Mouse (Mus musculus): ENCODE results near the gene Zkscan16. TPM values are rescaled to one million over a fixed set of nuclear protein-coding genes. Genes with fewer than 3 reads are reported as not detected.
A peak's percentile ranks its signal among the peaks of the same experiment; 100 is the strongest.

The Zkscan16 gene
- polyA plus RNA-seq, 1 experiment from 2014 or later = 2.3 TPM

DNA sequence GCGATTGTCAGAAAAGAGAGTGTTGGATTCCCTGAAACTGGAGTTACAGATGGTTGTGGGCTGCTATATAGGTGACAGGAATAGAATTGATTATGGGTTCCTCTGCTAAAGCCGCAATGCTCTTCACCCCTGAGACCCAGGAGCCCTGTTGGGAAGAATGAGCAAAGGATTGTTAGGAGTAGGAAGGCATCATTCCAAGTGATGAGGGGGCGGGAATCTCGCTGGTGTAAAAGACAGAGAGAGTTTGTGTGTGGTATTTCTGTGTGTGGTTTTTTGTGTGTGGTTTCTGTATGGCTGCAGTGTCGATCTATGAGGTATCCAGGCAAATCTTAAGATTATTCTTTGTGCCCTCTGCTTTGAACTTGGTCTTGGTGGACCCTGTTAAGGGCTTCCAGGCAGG lies 1.3 kb downstream of the Zkscan16 start:
- no peak for ATAC-seq (ENCODE audit: low FRiP score, low read depth)
- peak overlapping the region; percentile 76 for H3K4me2 ChIP-seq
- no peaks in the 10 kb centered on the region for H3K27me3 ChIP-seq
- 64% methylated on average over 5 of the region's 5 CpGs for WGBS
- no peaks in the 10 kb centered on the region for H3K9me3 ChIP-seq
- 0 out of 2 replicates have a peak overlapping the region, but pooled peaks have one; percentile 87 for H3K27ac ChIP-seq (replicated peaks)
- H3K4me3 ChIP-seq = peak overlapping the region; percentile 87
- H3K4me1 ChIP-seq (replicated peaks) = peaks cover 15% of the 10 kb centered on the region
- no peaks in the 10 kb centered on the region for H3K36me3 ChIP-seq
- H3K9ac ChIP-seq = peak overlapping the region; percentile 83

DNA sequence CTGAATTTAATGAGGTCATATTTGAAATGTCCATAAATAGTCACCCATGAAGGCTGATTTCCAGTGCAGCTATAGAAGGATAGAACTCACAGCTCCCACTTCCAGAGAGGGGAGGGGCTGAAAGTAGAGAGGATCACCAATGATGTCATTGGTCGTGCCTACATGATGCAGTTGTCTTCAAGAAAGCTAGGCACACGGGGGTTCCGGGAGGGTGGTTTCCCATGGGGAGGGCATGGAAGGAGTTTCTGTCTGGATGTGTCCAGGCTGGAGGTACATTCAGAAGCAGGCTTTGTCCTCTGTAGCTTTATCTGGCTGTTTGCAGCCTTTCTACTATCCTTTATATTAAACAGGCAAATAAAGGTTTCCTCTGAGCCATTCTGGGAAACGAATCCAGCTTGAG lies 5.0 kb downstream of the Zkscan16 start:
- ATAC-seq (ENCODE audit: low FRiP score, low read depth) = no peak
- no peaks in the 10 kb centered on the region for H3K27me3 ChIP-seq
- peaks cover 9% of the 10 kb centered on the region for H3K4me1 ChIP-seq (replicated peaks)
- H3K27ac ChIP-seq (replicated peaks) = no peak overlapping the region
- WGBS = 86% methylated on average over 4 of the region's 4 CpGs
- no peak overlapping the region for H3K4me2 ChIP-seq
- H3K36me3 ChIP-seq = 0 out of 2 replicates have a peak, but pooled peaks cover 2% of the 10 kb centered on the region
- H3K9me3 ChIP-seq = no peaks in the 10 kb centered on the region
- H3K9ac ChIP-seq = no peak overlapping the region
- H3K4me3 ChIP-seq = no peak overlapping the region

GRCm38 (mm10) chr4:58952630-58953029 lies 9.2 kb downstream of the Zkscan16 start:
- Histone ChIP-seq H3K4me2 (no peak overlapping the region), H3K4me1 (replicated peaks) (no peaks in the 10 kb centered on the region), H3K27me3 (no peaks in the 10 kb centered on the region), H3K9me3 (no peaks in the 10 kb centered on the region), H3K9ac (no peak overlapping the region), H3K4me3 (no peak overlapping the region), H3K36me3 (peaks cover 21% of the 10 kb centered on the region), H3K27ac (replicated peaks) (no peak overlapping the region)
- ATAC-seq (ENCODE audit: low FRiP score, low read depth) = no peak
- 93% methylated on average over 11 of the region's 11 CpGs for WGBS

DNA sequence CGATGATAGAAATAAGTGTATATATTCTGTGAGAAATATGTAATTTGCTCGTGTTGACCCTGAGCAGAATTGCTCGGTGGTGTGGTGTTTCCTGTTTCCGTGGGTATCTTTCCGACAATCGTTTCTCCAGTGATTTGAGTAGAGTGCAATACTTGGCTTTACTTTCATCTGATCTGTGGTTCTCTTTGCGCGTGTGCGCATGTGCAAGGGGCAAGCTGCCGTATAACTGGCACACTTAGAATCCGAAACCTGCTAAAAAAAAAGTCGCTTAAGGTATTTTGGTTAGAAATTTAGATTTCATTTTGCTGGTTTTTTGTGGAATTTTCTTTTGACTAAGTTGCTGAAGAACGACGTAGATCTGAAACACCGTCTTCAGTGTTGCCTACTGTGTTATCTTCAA lies 18.3 kb downstream of the Zkscan16 start:
- no peaks in the 10 kb centered on the region for H3K9me3 ChIP-seq
- no peak overlapping the region for H3K27ac ChIP-seq (replicated peaks)
- peaks cover 21% of the 10 kb centered on the region for H3K36me3 ChIP-seq
- no peak overlapping the region for H3K9ac ChIP-seq
- no peak overlapping the region for H3K4me3 ChIP-seq
- H3K4me2 ChIP-seq = no peak overlapping the region
- 96% methylated on average over 15 of the region's 15 CpGs for WGBS
- no peak for ATAC-seq (ENCODE audit: low FRiP score, low read depth)
- no peaks in the 10 kb centered on the region for H3K4me1 ChIP-seq (replicated peaks)
- H3K27me3 ChIP-seq = no peaks in the 10 kb centered on the region

DNA sequence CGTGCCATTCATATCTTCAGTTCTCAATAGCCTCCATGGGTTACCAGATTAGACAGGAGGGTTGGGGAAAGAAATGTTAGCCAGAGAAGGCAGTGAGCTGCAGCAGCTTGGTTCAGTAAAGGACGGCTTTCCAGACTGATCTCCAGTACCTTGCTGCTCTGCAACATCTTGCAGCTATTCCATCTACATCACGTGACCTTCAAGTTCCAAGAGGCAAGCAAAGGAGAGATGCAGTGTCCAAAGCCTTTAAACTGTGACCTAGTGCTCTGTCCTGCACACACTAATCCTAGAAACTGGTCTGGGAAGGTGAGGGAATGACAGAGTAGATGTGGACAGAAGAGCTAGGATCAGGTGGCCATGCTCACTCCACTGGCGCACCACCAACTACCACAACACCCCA lies 19.8 kb downstream of the Zkscan16 start:
- no peak overlapping the region for H3K27ac ChIP-seq (replicated peaks)
- 0 out of 2 replicates have a peak, but pooled peaks cover 5% of the 10 kb centered on the region for H3K36me3 ChIP-seq
- no peaks in the 10 kb centered on the region for H3K27me3 ChIP-seq
- 97% methylated on average over 4 of the region's 4 CpGs for WGBS
- H3K4me2 ChIP-seq = no peak overlapping the region
- no peak overlapping the region for H3K4me3 ChIP-seq
- no peaks in the 10 kb centered on the region for H3K9me3 ChIP-seq
- H3K9ac ChIP-seq = no peak overlapping the region
- no peaks in the 10 kb centered on the region for H3K4me1 ChIP-seq (replicated peaks)
- ATAC-seq (ENCODE audit: low FRiP score, low read depth) = no peak

- no peaks in the 10 kb centered on the region for H3K9me3 ChIP-seq
- H3K9ac ChIP-seq = no peak overlapping the region
- H3K27me3 ChIP-seq = no peaks in the 10 kb centered on the region
- ATAC-seq (ENCODE audit: low FRiP score, low read depth) = no peak
- no peak overlapping the region for H3K4me3 ChIP-seq
- WGBS = 80% methylated on average over 1 of the region's 1 CpGs
- no peaks in the 10 kb centered on the region for H3K4me1 ChIP-seq (replicated peaks)
- H3K4me2 ChIP-seq = no peak overlapping the region
- H3K27ac ChIP-seq (replicated peaks) = no peak overlapping the region
- no peaks in the 10 kb centered on the region for H3K36me3 ChIP-seq
Measured at GRCm38 (mm10) chr4:58965136-58965535, 21.7 kb downstream of the Zkscan16 start.

DNA sequence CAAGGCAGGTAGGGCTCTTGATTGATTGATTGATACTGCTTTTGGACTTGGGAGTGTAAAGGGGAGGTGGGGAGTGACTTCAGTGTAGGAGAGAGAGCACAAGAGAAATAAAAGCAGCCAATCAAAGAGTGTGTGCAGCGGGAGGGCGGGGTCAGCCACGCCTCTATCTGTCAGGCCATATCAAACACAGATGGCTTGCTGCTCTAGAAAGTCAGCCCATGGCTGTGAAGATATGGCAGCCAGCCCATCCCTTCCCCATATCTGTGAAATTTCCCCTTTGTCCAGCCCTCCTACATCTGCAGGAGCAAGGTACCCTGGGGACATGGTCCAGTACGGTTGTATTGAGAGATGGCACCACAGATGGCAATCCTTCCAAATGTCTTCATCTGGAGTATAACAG lies 27.2 kb downstream of the Zkscan16 start:
- Histone ChIP-seq H3K4me3 (no peak overlapping the region), H3K27me3 (no peaks in the 10 kb centered on the region), H3K9ac (no peak overlapping the region), H3K27ac (replicated peaks) (no peak overlapping the region), H3K36me3 (no peaks in the 10 kb centered on the region), H3K9me3 (no peaks in the 10 kb centered on the region), H3K4me2 (no peak overlapping the region), H3K4me1 (replicated peaks) (no peaks in the 10 kb centered on the region)
- 85% methylated on average over 4 of the region's 4 CpGs for WGBS
- no peak for ATAC-seq (ENCODE audit: low FRiP score, low read depth)

- WGBS = 77% methylated on average over 5 of the region's 5 CpGs
- Histone ChIP-seq H3K9me3 (no peaks in the 10 kb centered on the region), H3K4me2 (no peak overlapping the region), H3K36me3 (no peaks in the 10 kb centered on the region), H3K9ac (no peak overlapping the region), H3K27me3 (no peaks in the 10 kb centered on the region), H3K4me3 (no peak overlapping the region), H3K27ac (replicated peaks) (no peak overlapping the region), H3K4me1 (replicated peaks) (no peaks in the 10 kb centered on the region)
- ATAC-seq (ENCODE audit: low FRiP score, low read depth) = no peak
Measured at GRCm38 (mm10) chr4:58975711-58976110, 32.3 kb downstream of the Zkscan16 start.

DNA sequence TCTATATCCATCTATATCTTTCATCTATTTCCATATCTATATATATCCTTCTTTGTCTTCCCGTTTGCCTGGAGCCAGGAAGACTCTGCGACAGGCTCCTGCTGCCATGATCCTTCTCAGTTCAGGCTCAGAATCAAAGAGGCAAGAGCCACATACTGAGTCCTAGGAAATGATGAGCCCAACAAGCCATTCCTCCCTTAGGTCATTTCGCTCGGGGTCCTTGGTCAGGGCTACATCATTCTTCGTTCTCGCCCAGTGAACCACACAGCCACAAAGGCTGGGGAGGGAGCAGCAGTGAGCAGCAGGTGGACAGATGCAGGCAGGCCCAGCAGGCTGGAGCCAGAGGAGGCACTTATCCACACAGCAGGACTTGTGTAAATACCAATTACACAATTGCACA lies 38.0 kb downstream of the Zkscan16 start:
- Histone ChIP-seq H3K36me3 (no peaks in the 10 kb centered on the region), H3K4me2 (no peak overlapping the region), H3K4me3 (no peak overlapping the region), H3K27ac (replicated peaks) (no peak overlapping the region), H3K9ac (no peak overlapping the region), H3K27me3 (no peaks in the 10 kb centered on the region), H3K4me1 (replicated peaks) (no peaks in the 10 kb centered on the region), H3K9me3 (no peaks in the 10 kb centered on the region)
- 75% methylated on average over 6 of the region's 6 CpGs for WGBS
- ATAC-seq (ENCODE audit: low FRiP score, low read depth) = no peak

DNA sequence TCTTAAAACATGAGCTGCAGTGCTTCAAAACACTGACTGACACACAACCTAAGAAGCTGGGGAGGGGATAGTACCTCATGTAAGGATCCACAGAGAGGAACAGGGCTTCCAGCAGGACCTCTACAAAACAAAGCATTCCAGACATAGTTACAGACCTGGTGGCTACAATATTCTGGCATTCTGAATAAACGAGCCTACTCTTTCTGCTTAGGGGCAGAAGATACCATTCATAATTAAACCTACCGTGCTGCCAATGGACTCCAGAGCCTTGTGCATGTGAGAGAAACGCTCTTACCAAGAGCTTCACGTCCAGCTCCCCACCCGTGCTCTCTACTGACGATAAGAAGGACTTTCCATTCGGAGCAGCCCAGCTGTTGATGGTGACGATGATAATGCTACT lies 39.4 kb downstream of the Zkscan16 start:
- H3K27me3 ChIP-seq = no peaks in the 10 kb centered on the region
- WGBS = 89% methylated on average over 8 of the region's 8 CpGs
- no peak overlapping the region for H3K4me2 ChIP-seq
- no peak for ATAC-seq (ENCODE audit: low FRiP score, low read depth)
- no peaks in the 10 kb centered on the region; the same call in 1 of the 2 replicates for H3K4me1 ChIP-seq (replicated peaks)
- no peak overlapping the region for H3K4me3 ChIP-seq
- no peak overlapping the region for H3K27ac ChIP-seq (replicated peaks)
- no peaks in the 10 kb centered on the region for H3K9me3 ChIP-seq
- H3K36me3 ChIP-seq = no peaks in the 10 kb centered on the region
- no peak overlapping the region for H3K9ac ChIP-seq

DNA sequence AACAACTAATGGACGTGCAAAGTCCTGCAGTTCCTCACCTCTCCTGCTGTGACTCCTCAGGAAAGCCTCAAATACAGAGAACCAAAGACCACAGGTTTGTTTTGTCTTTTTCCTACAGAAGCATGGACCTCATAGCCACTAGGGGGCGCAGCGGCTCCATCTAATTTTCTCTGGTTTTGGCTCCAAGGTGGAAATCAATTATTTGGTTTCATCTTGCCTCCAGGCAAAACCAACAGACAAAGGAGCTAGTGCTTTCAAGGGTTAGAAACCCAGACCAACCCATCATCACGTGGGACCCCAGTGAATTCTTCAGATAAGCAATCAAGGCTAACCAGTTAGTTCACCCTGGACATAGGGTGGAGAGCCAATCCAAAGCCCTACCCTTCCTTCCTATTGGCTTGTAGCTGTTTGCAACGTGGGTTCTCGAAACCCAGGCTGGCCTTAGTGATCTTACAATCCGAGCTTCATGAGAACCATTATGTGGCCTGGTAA lies 41.8 kb downstream of the Zkscan16 start:
- Histone ChIP-seq H3K4me1 (replicated peaks) (no peaks in the 10 kb centered on the region; the same call in 1 of the 2 replicates), H3K4me3 (no peak overlapping the region), H3K27me3 (no peaks in the 10 kb centered on the region), H3K27ac (replicated peaks) (no peak overlapping the region), H3K4me2 (no peak overlapping the region), H3K9me3 (no peaks in the 10 kb centered on the region), H3K9ac (no peak overlapping the region), H3K36me3 (no peaks in the 10 kb centered on the region)
- WGBS = 23% methylated on average over 7 of the region's 7 CpGs
- no peak for ATAC-seq (ENCODE audit: low FRiP score, low read depth)

DNA sequence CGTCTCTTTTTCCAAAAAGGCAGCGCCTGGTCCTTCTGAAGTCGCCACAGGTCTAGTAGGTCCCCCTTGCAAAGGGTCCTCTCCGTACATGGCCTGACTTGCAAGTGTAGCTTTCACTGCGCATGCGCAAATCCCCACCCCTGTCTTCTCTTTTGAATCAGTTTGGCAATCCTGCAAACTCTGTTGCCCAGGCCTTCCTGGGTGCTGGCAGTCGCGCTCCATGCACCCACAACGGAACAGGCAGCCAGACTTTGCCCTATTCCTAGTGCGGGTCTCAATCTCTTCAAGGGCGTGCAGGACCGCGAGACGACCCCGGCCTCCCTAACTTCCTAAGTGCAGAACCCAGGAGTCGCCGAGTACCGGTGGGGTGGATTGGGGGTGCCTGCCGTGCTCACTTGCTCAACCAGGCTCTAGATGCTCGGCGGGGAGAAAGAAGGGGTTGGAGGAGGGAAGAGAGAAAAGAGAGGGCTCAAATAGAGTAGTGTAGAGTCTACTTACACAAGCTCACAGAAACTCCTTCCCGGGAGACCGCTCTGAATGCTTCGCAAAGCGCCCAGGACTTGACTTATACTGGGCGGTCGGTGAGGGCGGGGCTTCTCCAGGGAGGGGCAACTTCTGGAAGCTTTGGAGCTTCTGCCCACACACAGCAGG lies 43.2 kb downstream of the Zkscan16 start, which contains the start of gene Ptgr1:
Ptgr1 (minus strand) TSS at position 580 of the 651 bp plus-strand sequence.
- Histone ChIP-seq H3K9me3 (no peaks in the 10 kb centered on the region), H3K4me2 (peak within 1 kb of the TSS; percentile 96), H3K27ac (replicated peaks) (no peak within 1 kb of the TSS), H3K4me1 (replicated peaks) (no peaks in the 10 kb centered on the region; the same call in 1 of the 2 replicates), H3K9ac (peak within 1 kb of the TSS; percentile 45), H3K27me3 (no peaks in the 10 kb centered on the region), H3K4me3 (peak within 1 kb of the TSS; percentile 46), H3K36me3 (no peaks in the 10 kb centered on the region)
- WGBS = 1% methylated on average over 28 of the region's 28 CpGs
- peak; percentile 64 for ATAC-seq (ENCODE audit: low FRiP score, low read depth)

Measured in hindbrain, embryonic 15.5 days (tissue).